Mouse (Mus musculus): Measurements from ENCODE around the gene Itpka.

Itpka gene

GRCm38 (mm10) chr2:119758101-119758843, 16.1 kb downstream of the Itpka start:
- peak; percentile 33 for DNase-seq

DNA sequence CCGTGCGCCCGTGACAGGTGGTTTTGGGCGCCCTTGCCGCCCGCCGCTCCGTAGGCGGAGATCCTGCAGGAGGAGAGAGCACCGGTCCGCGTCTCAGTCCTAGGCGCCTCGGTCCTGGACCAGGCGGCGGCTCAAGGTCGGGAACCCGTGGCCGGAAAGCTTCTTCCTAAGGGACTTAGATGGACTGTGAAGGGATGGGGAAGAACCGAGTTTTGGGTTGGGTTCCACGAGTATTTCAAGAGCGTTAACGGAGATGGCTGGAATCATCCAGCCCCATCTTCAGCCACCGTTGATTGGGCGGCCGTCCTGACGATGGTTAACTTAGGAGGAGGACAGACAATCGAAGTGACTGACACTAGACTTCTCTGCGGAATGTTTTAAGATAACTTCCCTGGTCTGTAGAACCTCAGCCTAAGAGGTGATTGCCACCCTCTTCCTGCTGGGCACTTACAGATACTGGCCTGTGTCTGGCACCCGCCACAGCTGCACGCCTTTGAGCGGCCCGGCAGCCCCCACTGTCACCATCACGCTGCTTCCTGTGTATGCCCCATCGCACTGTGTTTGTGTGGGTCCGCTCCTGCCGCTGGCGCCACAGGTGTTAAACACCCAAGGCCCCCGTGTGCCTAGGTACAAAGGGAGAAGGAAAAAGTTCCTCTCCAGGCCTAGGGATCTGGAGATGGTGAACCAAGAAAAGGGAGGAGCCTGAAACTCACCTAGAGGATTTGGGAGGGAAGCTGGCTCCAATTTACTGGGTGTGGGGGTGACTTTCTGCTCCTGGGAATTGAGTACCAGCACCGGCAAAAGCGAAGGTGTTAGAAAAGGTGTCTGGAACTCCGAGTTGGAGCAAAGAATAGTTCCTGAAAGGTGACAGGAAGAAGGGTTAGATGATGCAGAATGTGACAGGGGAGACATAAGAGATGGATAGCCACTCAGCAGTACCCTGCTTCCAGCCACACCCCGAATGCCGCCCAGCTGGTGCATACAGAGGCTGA, 17.0 kb downstream of the Itpka start:
- DNase-seq: no peak

DNA sequence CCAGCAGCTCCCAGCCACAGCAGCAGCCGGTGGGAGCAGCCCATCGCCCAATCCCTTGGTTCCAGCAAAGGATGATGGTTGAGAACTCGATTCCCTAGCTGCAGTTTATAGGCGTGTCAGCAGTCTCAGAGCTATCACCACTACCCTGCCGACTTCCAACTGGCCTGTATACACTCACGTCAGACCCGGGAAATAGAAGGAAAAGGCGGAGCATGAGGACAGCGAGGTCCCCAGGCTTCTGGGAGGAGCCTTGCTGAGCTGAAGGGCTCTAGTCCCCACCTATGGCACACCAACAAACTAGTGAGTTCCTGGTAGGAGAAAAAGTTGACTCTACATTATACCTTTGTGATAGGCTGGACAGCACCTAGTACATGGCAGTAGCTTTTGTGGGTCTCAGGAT, 18.1 kb downstream of the Itpka start, which contains the start of gene Ltk:
Gene Ltk (minus strand): TSS at position 181 of the 400 bp plus-strand sequence.
- no peak for DNase-seq

DNA sequence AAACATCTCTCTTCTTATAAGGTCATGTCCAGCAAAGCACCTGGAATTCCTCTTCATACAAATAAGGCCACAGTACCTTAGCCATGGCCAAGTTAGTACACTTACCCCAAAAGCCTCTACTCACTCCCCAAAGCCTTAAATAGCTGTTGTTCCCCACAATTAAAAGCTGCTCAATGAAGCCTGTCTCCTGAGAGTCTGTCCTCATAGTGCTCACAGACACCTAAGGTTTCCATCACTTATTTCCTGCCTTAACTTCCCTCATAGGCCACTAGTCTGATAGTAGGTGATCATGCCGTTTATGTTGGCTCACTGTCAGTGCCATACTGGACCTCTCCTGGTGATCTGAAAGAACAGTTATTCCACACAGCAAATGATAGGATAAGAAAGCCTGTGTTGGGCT, 20.1 kb downstream of the Itpka start:
- DNase-seq: no peak

DNA sequence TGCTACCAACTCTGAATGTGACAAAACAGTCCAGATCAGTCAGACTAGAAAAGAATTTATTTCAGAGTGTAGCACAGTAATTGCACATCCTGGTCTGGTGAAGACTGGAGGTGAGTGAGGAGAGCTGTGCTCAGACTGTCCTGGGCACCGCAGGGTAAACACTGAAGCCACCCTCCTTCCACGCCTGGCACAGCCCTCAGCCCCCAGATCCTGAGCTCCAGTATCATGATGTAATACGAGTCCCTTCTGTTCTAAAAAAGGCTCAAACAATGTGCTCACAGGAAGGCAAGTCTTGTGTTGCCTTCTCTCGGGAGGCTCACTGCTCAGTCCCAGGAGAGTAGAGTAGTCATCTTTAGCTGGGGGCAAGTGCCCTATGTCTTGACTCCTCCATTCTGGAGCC, 21.8 kb downstream of the Itpka start:
- DNase-seq: no peak

GRCm38 (mm10) chr2:119767246-119767645, 25.1 kb downstream of the Itpka start:
- no peak for DNase-seq

DNA sequence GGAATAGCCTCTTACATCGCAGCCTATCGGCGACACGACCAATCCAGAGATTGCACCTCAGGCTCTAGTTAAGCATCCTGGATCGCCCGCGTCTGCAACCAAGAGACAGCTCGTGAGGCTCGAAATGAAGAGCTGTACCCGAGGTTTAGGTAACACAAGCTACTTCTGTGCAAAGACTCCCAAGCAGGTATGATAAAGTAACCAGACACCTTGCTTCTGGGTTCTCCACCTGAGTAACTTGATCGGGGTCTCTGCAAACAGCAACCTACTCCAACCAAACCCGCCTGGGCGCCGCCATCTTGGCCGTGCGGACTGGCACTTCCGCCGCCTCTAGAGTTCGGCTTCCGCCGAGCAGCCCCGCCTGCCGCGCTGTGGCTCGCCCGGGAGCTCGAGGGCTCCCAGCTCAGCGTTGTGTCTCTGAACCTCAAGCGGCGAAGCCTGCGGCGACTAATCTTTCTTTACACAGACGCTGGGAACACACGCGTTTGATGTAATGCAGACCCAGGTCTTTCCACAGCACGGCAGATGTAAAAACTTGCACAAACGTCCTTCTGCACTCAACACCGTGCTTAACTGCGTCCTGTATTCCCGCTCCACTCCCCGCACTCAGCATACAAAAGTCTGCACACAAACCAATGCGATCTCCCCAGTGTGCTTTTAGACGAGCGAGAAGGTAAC, 45.2 kb downstream of the Itpka start, which contains the start of gene Rpap1:
Gene Rpap1 (minus strand): TSS at position 332 of the 678 bp plus-strand sequence.
- DNase-seq: peak; percentile 77

GRCm38 (mm10) chr2:119789996-119790395, 47.9 kb downstream of the Itpka start:
- DNase-seq: no peak

DNA sequence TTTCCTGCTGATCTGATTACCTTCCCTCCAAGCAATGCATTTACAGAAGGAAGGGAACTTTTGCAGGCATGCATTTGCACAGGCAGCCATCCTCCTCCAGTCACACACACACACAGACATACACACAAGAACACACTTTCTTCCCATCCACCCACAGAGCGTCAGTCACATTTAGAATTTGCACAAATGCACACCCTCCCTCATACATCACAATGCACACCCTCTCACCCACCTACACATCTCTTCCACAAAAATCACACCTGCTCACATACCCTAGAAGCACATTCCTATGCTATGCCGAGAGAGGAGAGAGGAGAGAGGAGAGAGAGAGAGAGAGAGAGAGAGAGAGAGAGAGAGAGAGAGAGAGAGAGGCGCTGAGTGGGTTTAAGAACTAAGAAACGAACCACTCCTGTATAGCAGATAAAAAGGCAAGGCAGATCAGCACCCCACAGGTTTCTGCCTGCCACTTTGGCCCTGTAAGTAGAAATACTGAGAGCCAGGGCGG, 55.2 kb downstream of the Itpka start, which contains the start of gene Tyro3:
Gene Tyro3 (plus strand): TSS at position 455 of the 505 bp plus-strand sequence.
- DNase-seq: no peak

DNA sequence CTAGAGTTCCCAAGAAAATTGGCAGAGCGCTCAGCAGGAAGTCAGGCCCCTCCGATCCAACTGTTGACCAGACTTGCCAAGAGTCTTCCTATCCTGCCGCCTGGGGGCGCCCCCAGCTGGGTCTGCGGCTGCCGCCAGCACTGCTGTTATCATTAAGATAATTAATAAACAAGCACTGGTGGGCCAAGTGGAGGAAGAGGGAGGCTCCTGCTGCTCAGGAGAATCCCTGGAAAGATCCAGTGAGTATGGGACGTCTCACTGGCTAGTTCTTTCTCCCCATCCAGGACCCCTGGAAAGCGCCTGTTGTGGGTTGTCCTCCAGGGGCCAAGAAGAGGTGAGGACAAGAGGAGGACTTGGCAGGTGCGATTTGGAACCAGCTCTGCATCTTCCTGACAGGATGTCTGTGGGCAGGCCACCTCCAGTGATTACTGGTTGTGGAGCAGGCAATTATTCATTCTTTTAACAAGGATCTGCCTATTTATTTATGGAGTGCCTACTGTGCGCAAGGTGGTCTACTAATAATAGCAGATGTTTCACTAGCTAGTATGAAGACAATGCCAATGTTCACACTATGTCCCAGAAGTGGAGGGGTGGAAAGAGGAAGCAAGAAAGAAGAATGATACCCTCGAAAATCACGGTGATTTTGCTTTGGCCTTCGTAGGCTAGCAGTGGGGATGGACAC, 56.2 kb downstream of the Itpka start:
- DNase-seq: peak; percentile 74

DNA sequence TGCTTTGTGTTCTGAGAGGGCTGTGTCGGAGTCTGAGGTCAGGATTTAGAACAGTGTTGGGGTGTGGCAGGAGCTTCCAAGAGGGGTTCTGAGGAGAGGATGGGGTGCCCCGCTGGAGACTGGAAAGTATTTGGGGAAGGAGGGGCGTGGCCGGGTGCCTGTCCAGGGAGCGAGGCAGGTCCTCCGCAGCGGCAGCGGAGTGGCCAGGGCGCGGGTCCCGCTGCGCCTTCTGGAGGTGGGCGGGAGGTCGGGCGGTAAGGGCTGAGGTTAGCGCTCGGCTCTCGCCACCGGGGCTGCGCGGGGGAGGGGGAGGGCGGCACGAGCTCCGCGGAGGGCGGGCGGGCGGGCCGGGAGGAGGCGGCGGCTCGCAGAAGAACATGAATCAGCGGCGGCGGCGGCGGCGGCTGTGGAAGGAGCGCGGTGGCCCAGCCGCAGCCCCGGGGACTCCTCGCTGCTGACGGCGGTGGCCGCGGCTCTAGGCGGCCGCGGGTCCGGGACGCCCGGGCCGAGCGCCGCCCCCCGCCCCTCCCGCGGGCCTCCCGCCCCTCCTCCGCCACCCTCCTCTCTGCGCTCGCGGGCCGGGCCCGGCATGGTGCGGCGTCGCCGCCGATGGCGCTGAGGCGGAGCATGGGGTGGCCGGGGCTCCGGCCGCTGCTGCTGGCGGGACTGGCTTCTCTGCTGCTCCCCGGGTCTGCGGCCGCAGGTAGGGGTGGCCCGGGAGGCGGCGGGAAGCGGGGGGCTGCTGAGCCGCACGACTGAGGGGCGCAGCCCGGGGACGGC, 57.2 kb downstream of the Itpka start:
- peak; percentile 69 for DNase-seq

DNA sequence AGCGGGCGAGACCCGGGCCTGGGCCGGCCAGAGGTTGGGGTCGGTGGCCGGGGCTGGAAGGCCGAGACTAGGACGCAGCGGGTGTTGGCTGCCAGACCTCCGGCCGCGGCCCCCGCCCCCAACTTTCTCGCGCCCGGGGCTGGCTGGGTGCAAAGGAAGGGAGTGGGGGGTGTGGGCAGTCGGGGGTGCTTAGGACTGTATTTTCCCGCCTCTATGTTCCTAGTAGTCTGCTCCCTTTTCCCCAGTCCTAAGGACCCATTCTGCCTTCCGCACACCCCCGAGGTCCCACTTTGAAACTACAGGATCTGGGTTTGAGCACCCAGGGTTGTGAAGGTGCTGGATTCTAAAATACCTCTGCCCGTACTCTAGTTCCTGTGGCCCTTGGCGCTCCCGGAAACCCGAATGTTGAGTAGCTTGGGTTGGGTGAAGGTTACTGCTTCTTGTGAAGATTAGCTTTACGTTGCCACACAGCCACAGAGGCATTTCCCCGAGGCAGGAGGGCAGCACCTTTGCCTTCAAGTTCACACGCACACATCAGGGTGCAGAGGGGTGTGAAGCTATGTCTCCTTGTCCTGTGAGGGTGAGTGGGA, 57.9 kb downstream of the Itpka start:
- peak; percentile 68 for DNase-seq

Measured in cerebellum, adult 9-10 months (tissue).